Mouse (Mus musculus) CH12.LX (cell line): ENCODE measurements around the gene Gm12800. TPM values are rescaled to one million over a fixed set of nuclear protein-coding genes. Genes with fewer than 3 reads are reported as not detected.
"Not testable (repeated sequence)": the region's sequence is repeated elsewhere in the genome, so short reads cannot be mapped to it uniquely, and the experiment has no call there.

Experiments used
- DNase-seq: peaks from one replicate; pipeline ENCODE4 v3.0.0-alpha.2; 2013; ENCODE audit errors: extremely low read depth
- H3K27ac ChIP-seq: 2 replicates; pipeline ENCODE4 v1.5.1; 2012; ENCODE audit warnings: low read depth, mild to moderate bottlenecking, control low read depth, moderate library complexity; ENCODE audit not compliant: insufficient read depth
- H3K27me3 ChIP-seq: replicated peaks from 2 replicates; pipeline ENCODE3; 2012; ENCODE audit warnings: inconsistent platforms
- H3K36me3 ChIP-seq, 2 experiments: replicated peaks in 1 of 2; 2 replicates each; pipeline versions ENCODE3 to v1.6.1; 2012; ENCODE audit warnings: inconsistent platforms in 1 of 2, low read length in 1 of 2, mild to moderate bottlenecking in 1 of 2, mixed read lengths in 1 of 2, moderate library complexity in 1 of 2; ENCODE audit not compliant: control insufficient read depth in 1 of 2, insufficient read depth in 1 of 2
- H3K4me1 ChIP-seq, 2 experiments: 2 replicates each; pipeline ENCODE4 v1.6.1; 2012; ENCODE audit warnings: inconsistent platforms in 1 of 2, moderate library complexity in 1 of 2; ENCODE audit not compliant: insufficient read depth in 2 of 2, control insufficient read depth in 1 of 2
- H3K4me2 ChIP-seq: 2 replicates; pipeline ENCODE4 v1.6.1; 2012; ENCODE audit warnings: low read depth, mild to moderate bottlenecking, control low read depth; ENCODE audit not compliant: poor library complexity, insufficient read depth, severe bottlenecking
- H3K4me3 ChIP-seq, 3 experiments: fragments of 150-350 bp in 1 of 3; sonication (generic) in 1 of 3; replicated peaks in 1 of 3; 2 replicates each; pipeline versions ENCODE3 to v1.5.1; 2011 to 2012; ENCODE audit warnings: low read depth in 2 of 3, low read length in 2 of 3, mild to moderate bottlenecking in 2 of 3, moderate library complexity in 2 of 3, control low read depth in 1 of 3, improper control_type of control experiment in 1 of 3, inconsistent platforms in 1 of 3, mixed read lengths in 1 of 3; ENCODE audit not compliant: poor library complexity in 1 of 3
- H3K79me2 ChIP-seq: replicated peaks from 2 replicates; pipeline ENCODE4 v1.6.1; 2012; ENCODE audit warnings: mild to moderate bottlenecking, moderate library complexity; ENCODE audit not compliant: control insufficient read depth, poor library complexity, insufficient read depth, severe bottlenecking; ENCODE audit errors: extremely low read depth
- H3K9ac ChIP-seq: 2 replicates; pipeline ENCODE4 v1.6.1; 2012; ENCODE audit warnings: low read depth, mild to moderate bottlenecking, control low read depth, moderate library complexity; ENCODE audit not compliant: insufficient read depth
- H3K9me3 ChIP-seq: replicated peaks from 2 replicates; pipeline ENCODE3; 2012; ENCODE audit warnings: low read length, inconsistent platforms, mixed read lengths
- BHLHE40 ChIP-seq: IDR thresholded peaks from 2 replicates; pipeline ENCODE4 v1.6.1; 2011; ENCODE audit warnings: mild to moderate bottlenecking, low read depth, low read length, improper control_type of control experiment
- CHD1 ChIP-seq: IDR thresholded peaks from 2 replicates; pipeline ENCODE4 v1.6.1; 2012; ENCODE audit warnings: low read depth, low read length, improper control_type of control experiment, inconsistent platforms
- CHD2 ChIP-seq: IDR thresholded peaks from 2 replicates; pipeline ENCODE4 v1.6.1; 2011; ENCODE audit warnings: low read length, improper control_type of control experiment
- CTCF ChIP-seq, 2 experiments: IDR thresholded peaks in 1 of 2; conservative IDR thresholded peaks in 1 of 2; 2 replicates each; pipeline ENCODE4 v1.5.1; 2011 to 2012; ENCODE audit warnings: low read depth in 2 of 2, low read length in 2 of 2, improper control_type of control experiment in 1 of 2, inconsistent platforms in 1 of 2, mild to moderate bottlenecking in 1 of 2, moderate library complexity in 1 of 2
- E2F4 ChIP-seq: IDR thresholded peaks from 2 replicates; pipeline ENCODE4 v1.6.1; 2011; ENCODE audit warnings: low read depth, low read length, improper control_type of control experiment; ENCODE audit not compliant: insufficient replicate concordance
- ELF1 ChIP-seq: IDR thresholded peaks from 2 replicates; pipeline ENCODE4 v1.6.1; 2014; ENCODE audit warnings: low read depth, mild to moderate bottlenecking, inconsistent platforms, low read length, improper control_type of control experiment
- EP300 ChIP-seq: IDR thresholded peaks from 2 replicates; pipeline ENCODE4 v1.6.1; 2011; ENCODE audit warnings: low read length, improper control_type of control experiment
- ETS1 ChIP-seq: conservative IDR thresholded peaks from 2 replicates; pipeline ENCODE4 v1.6.1; 2012; ENCODE audit warnings: low read depth, mild to moderate bottlenecking, inconsistent platforms, low read length, improper control_type of control experiment, moderate library complexity
- HCFC1 ChIP-seq: IDR thresholded peaks from 2 replicates; pipeline ENCODE4 v1.6.1; 2012; ENCODE audit warnings: low read depth, mild to moderate bottlenecking, inconsistent platforms, low read length, improper control_type of control experiment
- IRF4 ChIP-seq: IDR thresholded peaks from 2 replicates; pipeline ENCODE4 v1.6.1; 2014; ENCODE audit warnings: low read depth, mild to moderate bottlenecking, inconsistent platforms, low read length, improper control_type of control experiment
- JUND ChIP-seq: conservative IDR thresholded peaks from 2 replicates; pipeline ENCODE4 v1.6.1; 2011; ENCODE audit warnings: low read depth, low read length, improper control_type of control experiment
- MAFK ChIP-seq: IDR thresholded peaks from 2 replicates; pipeline ENCODE4 v1.6.1; 2011; ENCODE audit warnings: low read length, improper control_type of control experiment; ENCODE audit not compliant: insufficient replicate concordance
- MAX ChIP-seq: IDR thresholded peaks from 2 replicates; pipeline ENCODE4 v1.6.1; 2011; ENCODE audit warnings: low read length, improper control_type of control experiment
- MAZ ChIP-seq: IDR thresholded peaks from 2 replicates; pipeline ENCODE4 v1.6.1; 2012; ENCODE audit warnings: low read depth, mild to moderate bottlenecking, inconsistent platforms, low read length, improper control_type of control experiment, moderate library complexity
- MXI1 ChIP-seq: IDR thresholded peaks from 2 replicates; pipeline ENCODE4 v1.6.1; 2011; ENCODE audit warnings: mild to moderate bottlenecking, low read depth, low read length, improper control_type of control experiment
- NRF1 ChIP-seq: IDR thresholded peaks from 2 replicates; pipeline ENCODE4 v1.6.1; 2014; ENCODE audit warnings: low read depth, mild to moderate bottlenecking, inconsistent platforms, low read length, improper control_type of control experiment, moderate library complexity
- PAX5 ChIP-seq: IDR thresholded peaks from 2 replicates; pipeline ENCODE4 v1.6.1; 2012; ENCODE audit warnings: low read length, inconsistent platforms, mixed read lengths
- POLR2A ChIP-seq: IDR thresholded peaks from 2 replicates; pipeline ENCODE4 v1.6.1; 2011; ENCODE audit warnings: low read depth, mild to moderate bottlenecking, improper control_type of control experiment, low read length
- POLR2AphosphoS2 ChIP-seq: IDR thresholded peaks from 2 replicates; pipeline ENCODE4 v1.6.1; 2011; ENCODE audit warnings: low read depth, low read length, improper control_type of control experiment
- RAD21 ChIP-seq: IDR thresholded peaks from 2 replicates; pipeline ENCODE4 v1.6.1; 2011; ENCODE audit warnings: low read depth, mild to moderate bottlenecking, low read length, improper control_type of control experiment, moderate library complexity
- SMC3 ChIP-seq: IDR thresholded peaks from 2 replicates; pipeline ENCODE4 v1.6.1; 2011; ENCODE audit warnings: low read depth, low read length, improper control_type of control experiment
- TBP ChIP-seq: conservative IDR thresholded peaks from 2 replicates; pipeline ENCODE4 v1.6.1; 2011; ENCODE audit warnings: low read depth, low read length, improper control_type of control experiment
- TCF12 ChIP-seq: IDR thresholded peaks from 2 replicates; pipeline ENCODE4 v1.6.1; 2014; ENCODE audit warnings: low read depth, mild to moderate bottlenecking, inconsistent platforms, low read length, improper control_type of control experiment
- ZKSCAN1 ChIP-seq: IDR thresholded peaks from 2 replicates; pipeline ENCODE4 v1.6.1; 2012; ENCODE audit warnings: low read depth, inconsistent platforms, low read length, improper control_type of control experiment, borderline replicate concordance
- ZNF384 ChIP-seq: IDR thresholded peaks from 2 replicates; pipeline ENCODE4 v1.6.1; 2012; ENCODE audit warnings: low read depth, low read length, improper control_type of control experiment, inconsistent platforms
- dilution Hi-C: fragments of 300-500 bp; cut with MboI; formaldehyde crosslinking; loops from 2 replicates; pipeline ENCODE4 v1.14.3; 2020; ENCODE audit warnings: low sequenced_read_pairs; ENCODE audit not compliant: extremely low pct_unique_long_range_greater_than_20kb, extremely low pct_ligation_motif_present
- in situ Hi-C: fragments of 300-500 bp; cut with MboI; formaldehyde crosslinking; loops from 3 replicates; pipeline ENCODE4 v1.14.3; 2019; ENCODE audit warnings: low sequenced_read_pairs, low pct_ligation_motif_present, low pct_unique_long_range_greater_than_20kb, mixed read lengths
- polyA plus RNA-seq: library from polyadenylated mRNA; unstranded; fragments of >175 nt; gene quantifications from 2 replicates; pipeline ENCODE4 v1.2.1, GENCODE M21; 2012; ENCODE audit warnings: low read depth; ENCODE audit not compliant: insufficient read length
- total RNA-seq, 2 experiments: library from RNA; depleted of rRNA; stranded (reverse); fragments of 300-350 nt in 1 of 2; fragments of >200 nt in 1 of 2; gene quantifications; 2 replicates each; pipeline ENCODE4 v1.2.3; 2012 to 2014

Gm12800 gene
- total RNA-seq (2012; rRNA removed) (not detected in 2 replicates), total RNA-seq (2014; rRNA removed) (not detected in 2 replicates), polyA plus RNA-seq (not detected in 2 replicates)

DNA sequence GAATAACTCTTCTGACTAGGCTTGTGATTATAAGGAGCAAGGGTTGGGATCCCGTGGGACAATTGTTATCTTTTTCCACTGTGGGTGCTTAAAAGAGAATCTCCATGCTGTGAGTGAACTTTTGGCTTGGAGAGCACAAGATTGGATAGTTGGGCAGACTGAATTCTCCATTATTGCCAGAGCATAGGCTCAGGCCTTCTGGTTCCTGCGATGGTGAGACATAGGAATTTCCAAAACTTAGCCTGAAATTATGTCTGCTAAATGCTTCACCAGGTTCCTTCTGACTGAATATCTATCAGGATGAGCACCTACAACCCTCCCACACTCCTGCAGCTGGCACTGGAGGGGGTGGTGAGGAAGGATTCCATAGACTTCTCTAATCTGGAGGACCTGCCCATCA is at the start of gene Gm12800:
Gm12800 (plus strand) TSS at position 301 of the 400 bp plus-strand sequence.
- in situ Hi-C loops, H3K27me3 ChIP-seq, H3K4me2 ChIP-seq, H3K9me3 ChIP-seq, H3K4me1 ChIP-seq, H3K36me3 ChIP-seq, H3K4me3 ChIP-seq, dilution Hi-C loops, DNase-seq, H3K9ac ChIP-seq, H3K27ac ChIP-seq, H3K79me2 ChIP-seq: not testable (repeated sequence)

DNA sequence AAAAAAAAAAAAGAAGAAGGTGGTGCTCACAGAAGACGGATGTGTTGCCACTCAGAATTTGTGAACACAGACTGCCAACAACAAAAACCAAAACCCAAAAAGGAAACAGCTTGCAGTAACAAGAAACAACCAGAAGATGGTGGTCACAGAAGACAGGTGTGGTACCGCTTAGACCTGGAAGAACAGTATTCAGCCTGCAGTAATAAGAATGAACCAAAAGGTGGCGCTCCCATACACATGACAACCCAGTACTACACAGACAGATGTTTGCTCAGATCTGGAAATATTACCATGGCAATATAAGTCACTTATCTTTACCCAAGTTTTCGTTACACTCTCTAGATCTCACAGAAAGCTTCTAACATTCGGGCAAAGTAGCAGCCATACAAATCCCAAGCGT is 48.0 kb upstream of the Gm12800 start:
- dilution Hi-C loops (no loop called here), in situ Hi-C loops (no loop called here)
- Histone ChIP-seq H3K9me3 (no peaks in the 10 kb centered on the region), H3K9ac (no peak overlapping the region), H3K27me3 (no peaks in the 10 kb centered on the region), H3K79me2 (no peaks in the 10 kb centered on the region), H3K36me3 (no peaks in the 10 kb centered on the region), H3K27ac (no peak overlapping the region), H3K4me3 (no peak overlapping the region), H3K4me1 (no peaks in the 10 kb centered on the region), H3K4me2 (no peak overlapping the region)
- TF ChIP-seq TCF12 (no peak), JUND (no peak), RAD21 (peak; percentile 58), E2F4 (no peak), CHD2 (no peak), ELF1 (no peak), POLR2A (no peak), MAZ (no peak), CTCF (conservative IDR thresholded peaks at IDR 0.05 in 1 of 2, IDR thresholded peaks at IDR 0.05 in 1 of 2; ENCODE audit: low read depth in 2 of 2, low read length in 2 of 2) (peak; percentile 79 to 95), ZNF384 (no peak), CHD1 (no peak), ZKSCAN1 (no peak), BHLHE40 (no peak), TBP (no peak), MAFK (no peak), MAX (no peak), POLR2AphosphoS2 (no peak), MXI1 (no peak), NRF1 (no peak), SMC3 (peak; percentile 63), ETS1 (no peak), IRF4 (no peak), EP300 (no peak), PAX5 (no peak), HCFC1 (no peak)
- DNase-seq: peak; percentile 76
